Mouse (Mus musculus) midbrain, embryonic 16.5 days (tissue): ENCODE results near the gene Pax3. TPM values are rescaled to one million over a fixed set of nuclear protein-coding genes. Genes with fewer than 3 reads are reported as not detected.
A peak's percentile ranks its signal among the peaks of the same experiment; 100 is the strongest.

ENCODE experiments used
- ATAC-seq: fragments of 200-750 bp; cut with Nextera tagmentation; 2 replicates; pipeline ENCODE4 v1.8.0; 2017; ENCODE audit warnings: moderate TSS enrichment
- H3K27ac ChIP-seq: fragments of 300-500 bp; sonication (generic); 2 replicates; pipeline ENCODE4 v1.5.1; 2014; ENCODE audit warnings: mild to moderate bottlenecking, low read length, mixed read lengths
- H3K27me3 ChIP-seq: fragments of 300-500 bp; sonication (generic); 2 replicates; pipeline ENCODE4 v1.6.1; 2014; ENCODE audit warnings: low read depth, low read length, mixed read lengths; ENCODE audit not compliant: control insufficient read depth, insufficient read depth
- H3K36me3 ChIP-seq: fragments of 300-500 bp; sonication (generic); 2 replicates; pipeline ENCODE4 v1.6.1; 2014; ENCODE audit warnings: mild to moderate bottlenecking, low read length, moderate library complexity, mixed read lengths; ENCODE audit not compliant: control insufficient read depth, insufficient read depth
- H3K4me1 ChIP-seq: fragments of 300-500 bp; sonication (generic); 2 replicates; pipeline ENCODE4 v1.6.1; 2014; ENCODE audit warnings: mild to moderate bottlenecking, low read length, mixed read lengths; ENCODE audit not compliant: control insufficient read depth, insufficient read depth
- H3K4me2 ChIP-seq: fragments of 300-500 bp; sonication (generic); 2 replicates; pipeline ENCODE4 v1.6.1; 2014; ENCODE audit warnings: mild to moderate bottlenecking, low read length, mixed read lengths
- H3K4me3 ChIP-seq: fragments of 300-500 bp; sonication (generic); 2 replicates; pipeline ENCODE4 v1.5.1; 2014; ENCODE audit warnings: low read depth, mild to moderate bottlenecking, low read length, moderate library complexity, mixed read lengths
- H3K9ac ChIP-seq: fragments of 300-500 bp; sonication (generic); 2 replicates; pipeline ENCODE4 v1.6.1; 2014; ENCODE audit warnings: low read depth, low read length, mixed read lengths
- H3K9me3 ChIP-seq: fragments of 300-500 bp; sonication (generic); replicated peaks from 2 replicates; pipeline ENCODE4 v1.6.1; 2014; ENCODE audit warnings: mild to moderate bottlenecking, low read length, mixed read lengths; ENCODE audit not compliant: control insufficient read depth, poor library complexity, severe bottlenecking
- WGBS: fragments of 180-500 bp; shearing (Covaris S2); extraction: QIAGEN DNeasy Blood & Tissue Kit; methylation state at CpG from one replicate; pipeline ENCODE4 v1.1.7; 2014; 5-methylcytosine and 5-hydroxymethylcytosine counted together
- polyA plus RNA-seq: library from polyadenylated mRNA; unstranded; fragments of >200 nt; fragmentation: Nextera tagmentation; extraction: Ambion mirVana; gene quantifications from 2 replicates; pipeline ENCODE4 v1.2.1, GENCODE M21; 2015

Pax3 gene
- polyA plus RNA-seq, 1 experiment from 2014 or later, result 8.4 TPM

GRCm38 (mm10) chr1:78103511-78103910 lies 93.4 kb downstream of the Pax3 start:
- ATAC-seq, result no peak
- Histone ChIP-seq H3K27me3 (no peaks in the 10 kb centered on the region), H3K4me3 (no peak overlapping the region), H3K9ac (no peak overlapping the region), H3K9me3 (no peaks in the 10 kb centered on the region), H3K36me3 (no peaks in the 10 kb centered on the region), H3K27ac (no peak overlapping the region), H3K4me1 (no peaks in the 10 kb centered on the region), H3K4me2 (no peak overlapping the region)
- WGBS, result 78% methylated on average over 7 of the region's 7 CpGs

GRCm38 (mm10) chr1:78093619-78094018 lies 103.3 kb downstream of the Pax3 start:
- no peaks in the 10 kb centered on the region for H3K4me1 ChIP-seq
- no peak for ATAC-seq
- no peak overlapping the region for H3K4me2 ChIP-seq
- H3K4me3 ChIP-seq, result no peak overlapping the region
- 97% methylated on average over 4 of the region's 4 CpGs for WGBS
- no peaks in the 10 kb centered on the region for H3K27me3 ChIP-seq
- no peak overlapping the region for H3K27ac ChIP-seq
- H3K9me3 ChIP-seq, result no peaks in the 10 kb centered on the region
- H3K9ac ChIP-seq, result no peak overlapping the region
- H3K36me3 ChIP-seq, result no peaks in the 10 kb centered on the region

GRCm38 (mm10) chr1:78088646-78089045 lies 108.3 kb downstream of the Pax3 start:
- no peak for ATAC-seq
- H3K27me3 ChIP-seq, result no peaks in the 10 kb centered on the region
- H3K9ac ChIP-seq, result no peak overlapping the region
- 73% methylated on average over 2 of the region's 2 CpGs for WGBS
- H3K9me3 ChIP-seq, result no peaks in the 10 kb centered on the region
- no peaks in the 10 kb centered on the region for H3K4me1 ChIP-seq
- no peak overlapping the region for H3K4me3 ChIP-seq
- no peaks in the 10 kb centered on the region for H3K36me3 ChIP-seq
- H3K4me2 ChIP-seq, result no peak overlapping the region
- no peak overlapping the region for H3K27ac ChIP-seq

- no peak overlapping the region for H3K9ac ChIP-seq
- H3K36me3 ChIP-seq, result no peaks in the 10 kb centered on the region
- H3K27ac ChIP-seq, result no peak overlapping the region
- no peak overlapping the region for H3K4me3 ChIP-seq
- no peak for ATAC-seq
- peaks cover 3% of the 10 kb centered on the region for H3K27me3 ChIP-seq
- H3K4me1 ChIP-seq, result no peaks in the 10 kb centered on the region; the same call in 1 of the 2 replicates
- H3K4me2 ChIP-seq, result 0 out of 2 replicates have a peak overlapping the region, but pooled peaks have one; percentile 5
- WGBS, result 44% methylated on average over 18 of the region's 18 CpGs
- H3K9me3 ChIP-seq, result no peaks in the 10 kb centered on the region
These were observed 115.2 kb downstream of the Pax3 start for GRCm38 (mm10) chr1:78081761-78082160.

GRCm38 (mm10) chr1:78060850-78061249 lies 136.1 kb downstream of the Pax3 start:
- no peak overlapping the region for H3K4me2 ChIP-seq
- H3K4me3 ChIP-seq, result no peak overlapping the region
- H3K4me1 ChIP-seq, result no peaks in the 10 kb centered on the region
- H3K9ac ChIP-seq, result no peak overlapping the region
- no peaks in the 10 kb centered on the region for H3K9me3 ChIP-seq
- H3K27ac ChIP-seq, result no peak overlapping the region
- WGBS, result 43% methylated on average over 5 of the region's 5 CpGs
- H3K27me3 ChIP-seq, result no peaks in the 10 kb centered on the region
- no peak for ATAC-seq
- H3K36me3 ChIP-seq, result no peaks in the 10 kb centered on the region

GRCm38 (mm10) chr1:78057939-78058338 lies 139.0 kb downstream of the Pax3 start:
- Histone ChIP-seq H3K4me2 (no peak overlapping the region), H3K27ac (no peak overlapping the region), H3K36me3 (no peaks in the 10 kb centered on the region), H3K4me1 (no peaks in the 10 kb centered on the region), H3K4me3 (no peak overlapping the region), H3K27me3 (no peaks in the 10 kb centered on the region), H3K9ac (no peak overlapping the region), H3K9me3 (no peaks in the 10 kb centered on the region)
- 75% methylated on average over 4 of the region's 4 CpGs for WGBS
- no peak for ATAC-seq

- Histone ChIP-seq H3K27me3 (no peaks in the 10 kb centered on the region), H3K4me1 (no peaks in the 10 kb centered on the region), H3K9ac (no peak overlapping the region), H3K36me3 (no peaks in the 10 kb centered on the region), H3K9me3 (no peaks in the 10 kb centered on the region), H3K4me2 (no peak overlapping the region), H3K4me3 (no peak overlapping the region), H3K27ac (no peak overlapping the region)
- no peak for ATAC-seq
- WGBS, result 65% methylated on average over 6 of the region's 6 CpGs
These were observed 143.3 kb downstream of the Pax3 start for GRCm38 (mm10) chr1:78053677-78054076.

Other genes starting within 250 kb of the Pax3 start
- 1.0 and 1.6 TPM in 2 replicates for gene Sgpp2, start 113.2 kb upstream of the Pax3 start, polyA plus RNA-seq